Mouse (Mus musculus) CD4-positive, CD25-positive, alpha-beta regulatory T cell, adult 4 months (primary cell): ENCODE measurements around the gene Pate4. TPM values are rescaled to one million over a fixed set of nuclear protein-coding genes. Genes with fewer than 3 reads are reported as not detected.
"Not testable (repeated sequence)": the region's sequence is repeated elsewhere in the genome, so short reads cannot be mapped to it uniquely, and the experiment has no call there.

Source experiments
- ATAC-seq: one replicate; pipeline ENCODE4 v1.8.0; 2017
- polyA plus RNA-seq, 2 experiments: library from polyadenylated mRNA; unstranded; fragments of 100-300 nt; shearing (Covaris generic); gene quantifications; one replicate each; pipeline ENCODE4 v1.2.1; 2017

The Pate4 gene
- polyA plus RNA-seq, result not detected

DNA sequence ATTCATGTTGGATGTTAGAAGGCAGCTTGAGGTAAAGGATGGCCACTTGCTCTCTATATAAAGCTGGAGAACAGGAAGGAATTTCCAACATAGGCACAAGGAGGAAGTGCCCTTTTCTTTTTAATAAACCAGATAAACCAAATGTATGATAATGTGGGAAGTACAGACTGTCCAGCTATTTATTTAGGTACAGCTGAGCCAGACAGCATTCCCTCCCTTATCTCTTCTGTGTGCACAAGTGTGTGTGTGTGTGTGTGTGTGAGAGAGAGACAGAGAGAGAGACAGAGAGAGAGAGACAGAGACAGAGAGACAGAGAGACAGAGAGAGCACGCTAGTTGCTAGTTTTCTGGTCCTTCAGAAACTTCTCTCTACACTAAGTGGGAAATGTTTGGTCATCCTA is at the start of gene Pate4:
Gene Pate4 (minus strand): TSS at position 101 of the 400 bp plus-strand sequence.
- no peak for ATAC-seq

DNA sequence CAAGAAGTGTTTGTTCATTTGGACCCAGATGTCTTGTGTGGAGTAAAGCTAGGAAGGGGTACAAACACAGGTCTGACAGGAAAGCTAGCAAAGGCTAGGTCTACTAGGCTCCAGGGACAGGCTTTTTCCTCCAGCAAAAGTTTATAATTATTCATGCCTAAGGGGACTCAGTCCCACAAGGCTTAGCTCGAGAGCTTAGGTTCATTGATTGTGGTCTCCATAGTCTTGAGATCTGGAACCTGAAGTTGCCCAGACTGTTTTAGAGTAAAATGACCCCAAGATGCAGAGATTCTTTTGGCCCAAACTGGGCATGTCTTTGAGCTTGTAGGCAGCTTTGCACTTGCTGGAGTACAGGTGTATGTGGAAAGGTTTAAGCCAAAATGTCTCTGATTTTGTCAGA is 36.4 kb upstream of the Pate4 start, which contains the start of gene Pate3:
Gene Pate3 (minus strand): TSS at position 101 of the 400 bp plus-strand sequence.
- ATAC-seq, result no peak

DNA sequence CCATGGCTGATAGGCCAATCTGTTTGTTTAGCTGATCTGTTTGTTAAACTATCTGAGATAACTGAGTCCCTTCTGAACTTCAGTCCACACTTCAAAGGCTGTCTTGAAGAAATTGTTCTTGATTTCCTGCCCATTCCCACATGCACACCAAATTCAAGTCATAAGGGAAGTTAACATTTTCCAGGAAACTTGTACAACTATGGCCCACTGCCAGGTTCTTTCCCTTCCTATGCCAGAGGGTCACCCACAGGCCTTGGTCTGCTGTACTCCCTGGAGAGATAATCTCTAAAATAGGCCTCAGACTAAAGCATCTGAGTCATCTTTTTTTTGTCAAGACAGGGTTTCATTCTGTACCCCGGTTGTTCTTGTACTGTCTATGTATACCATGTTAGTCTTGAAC is 21.2 kb upstream of the Pate4 start:
- no peak for ATAC-seq

DNA sequence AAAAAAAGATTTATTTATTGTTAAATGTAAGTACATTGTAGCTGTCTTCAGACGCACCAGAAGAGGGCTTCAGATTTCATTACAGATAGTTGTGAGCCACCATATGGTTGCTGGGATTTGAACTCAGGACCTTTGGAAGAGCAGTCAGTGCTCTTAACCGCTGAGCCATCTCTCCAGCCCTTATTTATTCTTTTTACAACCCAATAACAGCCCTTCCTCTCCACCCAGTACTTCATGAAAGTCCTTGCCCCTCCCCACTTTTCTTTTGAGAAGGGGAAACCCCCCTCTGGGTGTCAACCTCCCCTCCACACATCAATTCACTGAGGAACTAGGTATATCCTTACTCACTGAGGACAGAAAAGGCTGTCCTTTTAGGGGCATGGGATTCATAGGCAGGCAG is 5.0 kb upstream of the Pate4 start:
- ATAC-seq, result not testable (repeated sequence)

DNA sequence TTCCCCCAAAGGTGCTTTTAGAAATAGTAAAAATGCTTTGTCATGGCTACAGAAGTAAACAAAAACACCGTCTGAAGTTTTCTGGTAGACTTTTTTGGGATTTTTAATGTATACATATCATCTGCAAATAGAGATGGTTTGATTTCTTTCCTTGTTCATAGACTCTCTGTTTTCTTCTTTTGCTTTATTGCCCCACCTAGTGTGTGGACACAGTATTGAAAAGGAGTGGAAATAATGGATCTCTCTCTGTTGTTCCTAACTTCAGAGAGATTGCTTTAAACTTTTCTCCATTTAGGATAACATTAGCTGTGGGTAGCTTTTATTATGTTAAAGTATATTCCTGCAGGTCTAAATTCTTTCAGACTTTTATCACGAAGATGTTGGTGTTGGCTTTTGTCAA is 2.3 kb upstream of the Pate4 start:
- no peak for ATAC-seq

GRCm38 (mm10) chr9:35607647-35608405 is 3.9 kb downstream of the Pate4 start:
- no peak for ATAC-seq

- no peak for ATAC-seq
Measured at GRCm38 (mm10) chr9:35592903-35593302, 18.8 kb downstream of the Pate4 start.

DNA sequence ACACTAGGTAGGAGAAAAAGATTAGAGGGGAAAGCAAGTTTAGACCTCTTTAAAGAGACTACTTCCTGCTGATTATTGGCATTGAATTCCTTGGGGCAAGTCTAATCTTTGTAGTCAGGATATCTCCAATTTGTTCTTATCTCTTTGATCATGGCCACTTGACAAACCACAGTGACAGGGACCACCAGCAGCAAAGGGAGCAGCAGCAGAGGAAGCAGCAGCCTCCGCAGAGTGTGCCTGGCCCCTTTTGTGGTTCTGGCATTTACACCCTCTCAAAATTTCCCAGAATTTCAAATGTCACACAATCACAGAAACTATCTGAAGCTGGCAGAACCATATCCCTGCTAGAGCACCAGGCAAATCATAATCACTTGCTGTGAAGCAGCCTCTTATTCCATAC is 24.1 kb downstream of the Pate4 start:
- no peak for ATAC-seq

DNA sequence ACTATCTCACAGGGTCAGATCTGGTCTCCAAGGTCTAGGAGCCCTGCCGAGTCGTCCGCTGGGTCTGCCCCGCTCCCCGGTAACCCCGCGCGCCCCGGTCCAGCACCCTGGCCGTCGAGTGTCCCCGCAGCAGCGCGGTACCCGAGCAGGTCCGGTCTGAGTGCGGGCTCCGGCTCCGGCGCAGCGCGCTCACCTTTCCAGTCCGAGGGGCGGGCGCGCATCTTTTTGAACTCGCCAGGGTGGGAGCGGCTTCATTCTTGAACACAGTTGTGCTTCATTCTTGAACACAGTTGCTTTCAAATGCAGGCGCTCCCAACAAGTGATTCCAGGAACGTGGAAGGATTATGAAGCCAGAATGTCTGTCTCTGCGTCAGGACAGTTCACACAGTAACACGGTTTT is 37.3 kb downstream of the Pate4 start:
- no peak for ATAC-seq

DNA sequence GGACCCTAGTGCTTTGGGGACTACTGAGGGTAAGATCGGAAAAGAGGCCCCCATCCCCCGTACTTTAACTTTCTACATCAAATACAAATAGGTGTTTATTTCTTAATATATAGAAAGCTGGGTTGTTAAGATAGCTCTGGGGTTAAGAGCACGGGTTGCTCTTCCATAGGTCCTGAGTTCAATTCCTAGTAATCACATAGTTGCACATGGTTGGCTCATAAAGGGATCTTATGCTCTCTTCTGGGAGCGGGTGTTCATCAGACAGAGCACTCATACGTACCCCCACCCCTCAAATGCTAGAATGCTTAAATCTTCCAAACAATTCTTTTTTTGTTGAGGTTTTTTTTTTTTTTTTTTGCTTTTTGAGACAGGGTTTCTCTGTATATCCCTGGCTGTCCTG is 41.1 kb downstream of the Pate4 start:
- ATAC-seq, result no peak

DNA sequence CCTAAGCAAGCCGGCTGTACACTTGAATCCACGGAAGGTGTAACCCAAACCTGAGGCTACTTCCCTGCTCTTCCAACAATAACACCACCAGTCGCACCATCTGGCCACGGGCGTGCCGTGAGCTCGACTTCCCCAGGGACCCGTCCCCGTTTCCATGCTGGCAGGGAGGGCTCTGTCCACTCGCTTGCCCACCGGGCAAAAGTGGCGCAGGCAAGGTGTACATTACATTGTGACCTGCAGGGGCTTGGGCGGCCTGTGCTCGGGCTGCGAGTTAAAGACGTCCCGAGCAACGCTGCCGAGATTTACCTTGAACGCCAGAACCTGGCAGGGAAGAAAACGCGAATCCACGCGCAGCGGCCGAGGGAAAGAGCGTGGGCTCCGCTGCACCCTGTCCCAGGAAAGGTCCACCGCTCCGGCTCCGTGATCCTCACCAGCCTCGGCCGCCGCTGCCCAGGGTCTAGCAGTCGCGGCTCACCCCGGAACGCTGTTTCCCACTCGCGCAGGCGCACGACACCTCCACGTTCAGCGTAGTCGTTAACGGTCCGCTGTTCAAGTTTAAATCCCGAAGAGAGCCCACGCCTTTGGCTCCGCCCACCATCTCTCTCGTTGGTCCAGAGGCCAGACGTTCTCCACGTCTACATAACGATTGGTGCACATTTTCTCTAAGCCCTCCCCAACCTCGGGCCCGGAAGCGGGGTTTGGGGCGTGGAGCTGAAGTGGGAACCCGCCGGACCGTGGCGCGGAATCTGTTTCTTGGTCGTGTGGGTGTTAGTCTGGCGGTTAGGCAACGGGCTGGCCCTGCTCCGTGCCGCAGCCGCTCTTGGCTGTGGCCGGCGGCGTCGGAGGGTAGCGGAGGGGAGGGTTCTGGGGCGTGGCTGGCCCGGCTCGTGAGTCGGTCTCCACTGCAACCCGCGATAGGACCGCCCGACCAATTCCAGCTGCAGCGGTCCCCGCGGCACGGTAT is 41.9 kb downstream of the Pate4 start, which contains the start of the genes Pate2 and Hyls1:
Gene Pate2 (plus strand): TSS at position 714 of the 964 bp plus-strand sequence.
Gene Hyls1 (minus strand): TSS at position 828 of the 964 bp plus-strand sequence.
- ATAC-seq, result peak; percentile 98

DNA sequence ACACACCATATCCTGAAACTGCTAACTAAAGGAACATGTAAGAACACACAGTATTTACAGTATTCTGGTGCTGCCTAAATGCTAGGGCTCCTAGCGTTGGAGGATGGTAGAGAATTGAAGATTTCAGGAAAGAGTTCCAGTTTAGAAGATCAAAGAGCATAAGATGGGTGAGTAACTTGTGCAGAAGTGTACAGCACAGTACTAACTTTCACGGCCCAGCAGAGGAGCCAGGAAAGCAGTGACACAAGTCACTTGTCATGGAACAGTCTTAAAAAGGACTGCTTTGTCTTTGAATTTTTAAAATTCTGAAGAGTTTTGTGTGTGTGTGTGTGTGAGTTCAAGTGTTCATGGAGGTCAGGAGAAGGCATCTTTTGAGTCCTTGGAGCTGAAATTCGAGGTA is 43.7 kb downstream of the Pate4 start:
- no peak for ATAC-seq

- no peak for ATAC-seq
Measured at GRCm38 (mm10) chr9:35564536-35565240, 47.1 kb downstream of the Pate4 start.

- no peak for ATAC-seq
Measured at GRCm38 (mm10) chr9:35561583-35561982, 50.2 kb downstream of the Pate4 start.

DNA sequence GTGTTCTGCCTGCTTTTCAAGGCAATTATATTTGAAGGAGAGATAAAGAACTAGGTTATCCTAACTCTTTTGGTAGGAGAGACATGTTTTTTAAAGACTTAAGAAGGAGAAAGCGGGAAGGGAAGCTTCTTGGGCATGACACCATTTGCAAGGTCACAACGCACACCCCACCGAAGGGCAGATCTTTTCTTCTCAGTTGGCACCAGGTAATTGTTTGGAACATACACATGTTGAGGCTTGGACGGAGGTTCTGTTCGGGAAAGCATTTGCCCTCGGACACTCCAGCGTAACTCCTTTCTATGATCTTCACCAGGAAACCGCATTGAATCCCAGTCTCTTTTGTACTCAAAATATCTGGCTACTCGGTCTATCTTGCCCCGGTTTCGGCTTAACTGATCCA is 50.7 kb downstream of the Pate4 start:
- no peak for ATAC-seq

DNA sequence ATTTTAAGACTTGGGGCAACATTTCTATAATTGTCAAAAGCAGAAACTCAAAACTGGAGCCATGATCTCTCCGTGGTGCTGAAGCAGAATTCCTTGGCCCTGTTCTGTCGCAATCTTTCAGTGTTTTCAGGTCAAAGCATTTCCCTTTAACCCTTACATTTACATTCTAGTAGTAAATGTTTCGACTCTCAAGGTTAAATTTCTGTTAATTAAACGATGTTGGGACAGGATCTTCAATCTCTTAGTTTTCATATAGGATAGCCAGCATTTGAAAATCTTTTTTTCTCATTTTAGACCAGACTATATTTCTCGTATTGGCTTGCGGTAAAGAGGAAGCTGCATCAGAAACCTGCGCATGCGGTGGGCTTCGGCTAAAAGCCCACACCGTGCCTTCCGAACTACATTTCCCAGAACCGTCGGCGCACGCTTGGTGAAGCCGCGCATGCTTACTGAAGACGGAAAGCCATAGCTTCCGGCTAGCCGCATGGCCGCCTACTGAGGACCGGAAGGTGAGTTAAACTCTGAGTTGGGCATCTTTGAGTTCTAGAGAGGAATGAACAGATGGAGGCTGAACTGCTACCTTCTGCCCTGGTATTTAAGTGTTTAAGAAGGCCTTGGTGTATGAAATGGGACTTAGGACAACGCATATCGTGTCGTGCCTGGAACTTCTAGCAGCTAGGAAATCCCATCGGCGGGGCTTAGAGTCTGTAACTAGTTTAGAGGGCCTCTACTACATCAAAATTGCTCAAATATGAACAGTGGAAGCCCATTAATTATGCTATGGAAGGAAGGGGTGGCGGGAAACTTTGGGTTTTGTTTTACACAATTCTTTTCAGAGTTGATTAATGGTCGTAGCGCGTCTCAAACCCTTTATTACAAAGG is 52.5 kb downstream of the Pate4 start:
- ATAC-seq, result peak; percentile 95

DNA sequence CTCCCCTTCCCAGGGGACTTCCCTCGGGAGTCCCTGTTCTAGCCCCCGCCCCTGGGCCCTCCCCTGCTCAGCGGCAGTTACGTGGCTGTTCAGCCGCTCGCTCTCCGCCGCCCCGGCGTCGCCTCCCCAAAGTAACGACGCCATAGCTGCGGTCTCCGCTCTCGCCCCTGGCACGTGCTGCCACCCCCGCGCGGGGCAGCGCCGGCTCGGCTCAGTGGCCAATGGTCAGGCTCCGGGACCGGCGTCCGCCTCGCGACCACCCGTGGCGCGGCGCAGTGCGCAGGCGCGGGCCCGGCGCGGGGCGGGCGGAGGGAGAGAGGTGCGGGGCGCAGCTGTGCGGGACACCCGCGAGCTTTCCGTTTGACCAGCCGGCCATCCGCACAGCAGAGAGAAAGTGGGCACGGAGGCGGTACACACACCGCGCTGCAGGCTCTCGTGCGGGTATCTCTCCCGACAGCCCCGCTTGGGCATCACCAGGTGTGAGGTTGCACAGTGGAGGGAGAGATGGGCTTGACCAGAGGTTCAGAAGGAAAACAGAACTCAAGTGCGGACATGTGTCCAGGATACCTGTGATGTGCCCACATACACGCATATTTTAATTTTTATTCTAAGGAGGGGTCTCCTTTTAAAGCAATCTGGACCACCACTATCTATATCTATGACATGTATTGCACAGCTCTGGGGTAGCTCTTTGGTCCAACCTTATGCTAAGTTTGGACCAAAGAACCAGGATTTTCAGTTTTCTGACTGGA is 53.3 kb downstream of the Pate4 start, which contains the start of the genes Ddx25 and Pus3:
Gene Ddx25 (minus strand): TSS at position 272 of the 752 bp plus-strand sequence.
Gene Pus3 (plus strand): TSS at position 339 of the 752 bp plus-strand sequence.
- peak; percentile 42 for ATAC-seq
